Mouse (Mus musculus) stomach, embryonic 14.5 days (tissue): ENCODE data around the gene Map4k3. TPM values are rescaled to one million over a fixed set of nuclear protein-coding genes. Genes with fewer than 3 reads are reported as not detected.
"Not testable (repeated sequence)": the region's sequence is repeated elsewhere in the genome, so short reads cannot be mapped to it uniquely, and the experiment has no call there.

Experiments used
- ATAC-seq: fragments of 200-750 bp; cut with Nextera tagmentation; 2 replicates; pipeline ENCODE4 v1.8.0; 2017; ENCODE audit warnings: low read depth, moderate TSS enrichment; ENCODE audit not compliant: insufficient number of reproducible peaks, insufficient read depth, low FRiP score
- H3K27ac ChIP-seq: fragments of 300-500 bp; sonication (generic); 2 replicates; pipeline ENCODE4 v1.5.1; 2014; ENCODE audit warnings: mild to moderate bottlenecking, low read length, moderate library complexity, mixed read lengths
- H3K27me3 ChIP-seq: fragments of 300-500 bp; sonication (generic); 2 replicates; pipeline ENCODE4 v1.6.1; 2014; ENCODE audit warnings: low read length, control low read depth, mixed read lengths; ENCODE audit not compliant: control insufficient read depth, insufficient read depth
- H3K36me3 ChIP-seq: fragments of 300-500 bp; sonication (generic); 2 replicates; pipeline ENCODE4 v1.6.1; 2014; ENCODE audit warnings: mild to moderate bottlenecking, control low read depth, low read length, moderate library complexity, mixed read lengths; ENCODE audit not compliant: control insufficient read depth, insufficient read depth
- H3K4me1 ChIP-seq: fragments of 300-500 bp; sonication (generic); 2 replicates; pipeline ENCODE4 v1.6.1; 2014; ENCODE audit warnings: low read length, control low read depth, mixed read lengths; ENCODE audit not compliant: control insufficient read depth, insufficient read depth
- H3K4me2 ChIP-seq: fragments of 300-500 bp; sonication (generic); replicated peaks from 2 replicates; pipeline ENCODE4 v1.6.1; 2014; ENCODE audit warnings: low read depth, low read length, control low read depth
- H3K4me3 ChIP-seq: fragments of 300-500 bp; sonication (generic); 2 replicates; pipeline ENCODE4 v1.5.1; 2014; ENCODE audit warnings: low read depth, low read length, control low read depth
- H3K9ac ChIP-seq: fragments of 300-500 bp; sonication (generic); replicated peaks from 2 replicates; pipeline ENCODE4 v1.6.1; 2014; ENCODE audit warnings: low read depth, mild to moderate bottlenecking, control low read depth, low read length, moderate library complexity, mixed read lengths
- H3K9me3 ChIP-seq: fragments of 300-500 bp; sonication (generic); 2 replicates; pipeline ENCODE4 v1.6.1; 2016; ENCODE audit warnings: low read depth, low read length, control low read depth; ENCODE audit not compliant: control insufficient read depth
- WGBS: fragments of 180-500 bp; shearing (Covaris S2); extraction: QIAGEN DNeasy Blood & Tissue Kit; methylation state at CpG from one replicate; pipeline ENCODE4 v1.1.7; 2014; 5-methylcytosine and 5-hydroxymethylcytosine counted together
- polyA plus RNA-seq: library from polyadenylated mRNA; unstranded; fragments of >200 nt; fragmentation: Nextera tagmentation; extraction: Ambion mirVana; gene quantifications from 2 replicates; pipeline ENCODE4 v1.2.1, GENCODE M21; 2014

Map4k3 gene
- polyA plus RNA-seq, 1 experiment from 2014 or later, result 39.5 TPM

DNA sequence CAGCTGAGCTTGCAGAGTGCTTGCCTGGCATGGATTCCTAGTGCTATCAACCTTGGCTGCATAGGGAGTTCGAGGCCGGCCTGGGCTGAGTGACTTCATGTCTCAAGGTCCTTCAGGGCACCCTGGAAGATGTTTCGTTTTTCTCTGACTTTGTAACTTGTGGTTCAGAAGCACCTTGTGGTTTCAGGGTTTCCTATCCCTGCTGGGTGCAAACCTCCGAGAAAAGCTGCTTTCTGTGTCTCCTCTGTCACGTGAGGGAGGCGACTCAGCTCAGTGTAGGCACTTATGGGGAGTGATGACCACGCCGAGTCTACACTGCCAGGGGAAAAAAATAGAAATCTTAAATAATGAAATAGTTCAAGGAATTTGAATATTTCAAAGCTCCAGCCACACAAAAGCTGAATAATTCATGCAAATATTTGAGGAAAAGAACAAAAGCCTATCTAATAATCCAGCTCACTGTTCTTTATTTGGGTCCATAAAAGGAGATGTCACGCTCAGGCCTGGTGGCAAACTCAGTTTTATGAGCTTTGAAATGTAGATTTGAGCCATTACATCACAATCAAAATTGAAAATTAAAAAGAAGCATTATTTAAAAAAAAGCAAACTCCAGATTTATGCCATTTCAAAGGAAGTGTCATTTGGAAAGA lies 34.2 kb upstream of the Map4k3 start:
- WGBS, result 80% methylated on average over 9 of the region's 9 CpGs
- Histone ChIP-seq H3K4me1 (no peaks in the 10 kb centered on the region), H3K27ac (no peak overlapping the region), H3K4me3 (no peak overlapping the region), H3K4me2 (no peak overlapping the region), H3K9me3 (no peaks in the 10 kb centered on the region), H3K27me3 (no peaks in the 10 kb centered on the region), H3K36me3 (no peaks in the 10 kb centered on the region), H3K9ac (no peak overlapping the region)
- ATAC-seq, result no peak

DNA sequence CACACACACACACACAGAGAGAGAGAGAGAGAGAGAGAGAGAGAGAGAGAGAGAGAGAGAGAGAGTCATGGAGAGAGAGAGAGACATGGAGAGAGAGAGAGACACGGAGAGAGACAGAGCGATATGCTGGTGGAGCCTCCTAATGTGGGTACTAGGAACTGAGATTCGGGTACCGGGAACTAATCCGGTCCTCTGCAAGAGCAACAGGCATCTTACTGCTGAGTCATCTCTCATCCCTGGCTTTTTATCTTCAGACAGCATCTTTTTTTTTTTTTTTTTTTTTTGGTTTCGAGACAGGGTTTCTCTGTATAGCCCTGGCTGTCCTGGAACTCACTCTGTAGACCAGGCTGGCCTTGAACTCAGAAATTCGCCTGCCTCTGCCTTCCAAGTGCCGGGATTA lies 32.9 kb upstream of the Map4k3 start:
- WGBS, result 92% methylated on average over 7 of the region's 8 CpGs
- H3K27me3 ChIP-seq, H3K4me2 ChIP-seq, H3K27ac ChIP-seq, H3K36me3 ChIP-seq, H3K4me3 ChIP-seq, ATAC-seq, H3K9me3 ChIP-seq, H3K4me1 ChIP-seq, H3K9ac ChIP-seq: not testable (repeated sequence)

GRCm38 (mm10) chr17:80760344-80761145 lies 32.3 kb upstream of the Map4k3 start:
- Histone ChIP-seq H3K9ac (no peak overlapping the region), H3K4me2 (no peak overlapping the region), H3K36me3 (no peaks in the 10 kb centered on the region), H3K4me3 (no peak overlapping the region), H3K27me3 (no peaks in the 10 kb centered on the region), H3K27ac (no peak overlapping the region), H3K4me1 (peaks cover 5% of the 10 kb centered on the region; the same call in 1 of the 2 replicates), H3K9me3 (no peaks in the 10 kb centered on the region)
- no peak for ATAC-seq
- WGBS, result 83% methylated on average over 16 of the region's 16 CpGs

GRCm38 (mm10) chr17:80756043-80756442 lies 27.8 kb upstream of the Map4k3 start:
- WGBS, result 80% methylated on average over 5 of the region's 5 CpGs
- Histone ChIP-seq H3K27ac (no peak overlapping the region; the same call in 1 of the 2 replicates), H3K9ac (no peak overlapping the region), H3K4me2 (no peak overlapping the region), H3K9me3 (no peaks in the 10 kb centered on the region), H3K27me3 (no peaks in the 10 kb centered on the region), H3K4me1 (peaks cover 10% of the 10 kb centered on the region; the same call in 1 of the 2 replicates), H3K36me3 (no peaks in the 10 kb centered on the region), H3K4me3 (no peak overlapping the region)
- ATAC-seq, result no peak

DNA sequence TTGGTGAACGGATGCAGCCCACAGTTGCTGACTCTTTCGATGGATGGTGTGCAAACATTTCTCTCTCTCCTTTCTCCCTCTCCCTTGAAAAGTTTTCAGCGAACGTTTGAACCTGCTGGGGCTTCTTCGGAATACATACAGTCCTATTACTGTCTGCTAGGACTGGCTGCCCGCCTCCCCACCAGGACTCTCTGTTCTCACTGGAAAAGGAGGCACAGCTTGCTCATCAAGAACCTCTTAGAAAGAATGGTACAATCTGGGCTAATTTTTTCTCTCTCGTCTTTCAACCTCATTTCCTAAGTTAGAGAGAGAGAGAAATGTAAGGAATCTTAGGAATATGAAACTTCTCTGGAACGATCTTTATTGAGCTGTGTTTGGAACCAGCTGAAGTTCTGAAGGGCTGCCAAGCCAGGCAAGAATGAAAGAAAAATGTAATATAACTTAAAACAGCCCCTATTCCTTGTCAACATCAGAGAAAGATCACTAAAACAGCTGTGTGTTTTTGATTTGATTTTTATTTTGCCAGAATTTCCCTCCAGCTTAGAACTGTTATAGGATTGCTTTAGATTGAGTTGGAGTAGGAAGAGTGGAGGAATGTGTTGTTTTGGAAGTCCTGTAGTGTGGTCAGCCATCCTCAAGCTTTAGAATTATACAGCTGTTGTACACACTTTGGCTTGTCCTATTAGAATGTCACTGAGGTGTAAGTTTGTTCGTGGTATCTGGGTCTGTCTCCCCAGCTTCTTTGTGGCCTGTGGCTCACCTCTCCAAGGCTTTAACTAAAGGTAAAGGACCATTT lies 27.0 kb upstream of the Map4k3 start:
- H3K4me2 ChIP-seq, result no peak overlapping the region
- ATAC-seq, result no peak
- no peak overlapping the region; the same call in 1 of the 2 replicates for H3K27ac ChIP-seq

DNA sequence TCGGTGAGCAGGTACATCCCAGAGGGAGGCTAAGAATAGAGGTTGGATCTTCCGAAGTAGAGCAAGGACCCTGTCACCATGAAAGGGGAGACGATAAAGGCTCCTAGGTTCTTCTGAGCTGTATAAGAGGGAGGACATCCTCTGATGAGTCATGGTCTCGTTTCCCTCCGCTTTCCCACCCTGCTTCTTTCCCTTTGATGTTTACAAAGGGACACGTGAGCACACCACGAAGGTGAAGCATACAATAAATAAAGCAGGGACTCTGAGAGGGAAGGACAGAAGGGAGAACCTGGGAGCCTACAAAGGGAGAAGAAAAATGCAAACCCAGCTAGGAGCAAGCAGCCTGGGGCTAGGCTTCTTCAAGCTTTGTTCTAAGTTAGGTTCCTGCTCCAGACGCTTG lies 26.3 kb upstream of the Map4k3 start:
- Histone ChIP-seq H3K27me3 (no peaks in the 10 kb centered on the region), H3K9ac (no peak overlapping the region), H3K4me1 (peaks cover 10% of the 10 kb centered on the region; the same call in 1 of the 2 replicates), H3K4me3 (no peak overlapping the region), H3K4me2 (no peak overlapping the region), H3K36me3 (no peaks in the 10 kb centered on the region), H3K9me3 (0 out of 2 replicates have a peak, but pooled peaks cover 3% of the 10 kb centered on the region), H3K27ac (no peak overlapping the region)
- 35% methylated on average over 8 of the region's 8 CpGs for WGBS
- no peak for ATAC-seq

More for the DNA sequence above, 27.0 kb upstream of the Map4k3 start:
- Histone ChIP-seq H3K9ac (no peak overlapping the region), H3K4me3 (no peak overlapping the region), H3K9me3 (0 out of 2 replicates have a peak, but pooled peaks cover 3% of the 10 kb centered on the region), H3K27me3 (no peaks in the 10 kb centered on the region), H3K4me1 (peaks cover 10% of the 10 kb centered on the region; the same call in 1 of the 2 replicates), H3K36me3 (no peaks in the 10 kb centered on the region)
- 48% methylated on average over 9 of the region's 9 CpGs for WGBS

DNA sequence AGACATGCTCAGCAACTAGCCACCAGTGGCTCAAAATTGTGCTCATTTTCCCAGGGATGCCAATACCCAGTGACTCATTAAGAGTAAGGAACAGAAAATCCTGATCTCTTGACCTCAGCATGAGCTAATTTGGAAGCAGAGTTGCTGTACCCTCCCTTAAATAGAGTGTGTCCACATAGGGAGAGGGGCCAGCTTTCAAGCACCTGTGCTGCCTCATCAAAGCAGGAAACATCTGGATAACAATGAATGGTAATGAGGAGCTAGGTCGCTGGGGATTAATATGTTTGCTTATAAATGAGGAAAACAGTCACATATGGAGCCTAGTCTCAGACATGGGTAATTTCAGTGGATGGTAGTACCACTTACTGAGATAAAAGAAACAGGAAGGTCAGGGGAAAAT lies 24.2 kb upstream of the Map4k3 start:
- Histone ChIP-seq H3K9me3 (0 out of 2 replicates have a peak, but pooled peaks cover 3% of the 10 kb centered on the region), H3K9ac (no peak overlapping the region), H3K4me1 (peaks cover 10% of the 10 kb centered on the region; the same call in 1 of the 2 replicates), H3K4me2 (no peak overlapping the region), H3K4me3 (no peak overlapping the region), H3K27ac (no peak overlapping the region), H3K27me3 (no peaks in the 10 kb centered on the region), H3K36me3 (no peaks in the 10 kb centered on the region)
- ATAC-seq, result no peak
- 25% methylated on average over 1 of the region's 1 CpGs for WGBS

- no peaks in the 10 kb centered on the region for H3K36me3 ChIP-seq
- no peaks in the 10 kb centered on the region for H3K9me3 ChIP-seq
- no peaks in the 10 kb centered on the region for H3K4me1 ChIP-seq
- no peak overlapping the region for H3K9ac ChIP-seq
- ATAC-seq, result no peak
- H3K4me3 ChIP-seq, result no peak overlapping the region
- H3K27ac ChIP-seq, result no peak overlapping the region
- H3K4me2 ChIP-seq, result no peak overlapping the region
- H3K27me3 ChIP-seq, result no peaks in the 10 kb centered on the region
- WGBS, result 69% methylated on average over 5 of the region's 5 CpGs
Observed at GRCm38 (mm10) chr17:80739421-80739820, 11.1 kb upstream of the Map4k3 start.
